Mouse (Mus musculus) hindbrain, embryonic 10.5 days (tissue): ENCODE results near the gene Rapgef5. TPM values are rescaled to one million over a fixed set of nuclear protein-coding genes. Genes with fewer than 3 reads are reported as not detected.

Experiments used
- DNase-seq: peaks from one replicate; pipeline ENCODE4 v3.0.0-alpha.2; 2017; ENCODE audit warnings: low spot score
- H3K27ac ChIP-seq: fragments of 300-500 bp; sonication (generic); 2 replicates; pipeline ENCODE4 v1.5.1; 2016; ENCODE audit warnings: mild to moderate bottlenecking, moderate library complexity
- H3K27me3 ChIP-seq: fragments of 300-500 bp; sonication (generic); 2 replicates; pipeline ENCODE4 v1.6.1; 2016; ENCODE audit warnings: mild to moderate bottlenecking; ENCODE audit not compliant: poor library complexity, insufficient read depth, severe bottlenecking
- H3K36me3 ChIP-seq: fragments of 300-500 bp; sonication (generic); 2 replicates; pipeline ENCODE4 v1.6.1; 2016; ENCODE audit warnings: mild to moderate bottlenecking, moderate library complexity
- H3K4me1 ChIP-seq: fragments of 300-500 bp; sonication (generic); replicated peaks from 2 replicates; pipeline ENCODE4 v1.6.1; 2016; ENCODE audit warnings: mild to moderate bottlenecking
- H3K4me3 ChIP-seq: fragments of 300-500 bp; sonication (generic); 2 replicates; pipeline ENCODE4 v1.5.1; 2016; ENCODE audit warnings: mild to moderate bottlenecking, moderate library complexity
- H3K9me3 ChIP-seq: fragments of 300-500 bp; sonication (generic); 2 replicates; pipeline ENCODE4 v1.6.1; 2016; ENCODE audit warnings: mild to moderate bottlenecking, moderate library complexity
- WGBS: fragments of 180-500 bp; shearing (Covaris S2); methylation state at CpG from one replicate; pipeline ENCODE4 v1.1.7; 2016; 5-methylcytosine and 5-hydroxymethylcytosine counted together
- polyA plus RNA-seq: library from polyadenylated mRNA; unstranded; fragments of >200 nt; fragmentation: Nextera tagmentation; extraction: Ambion mirVana; gene quantifications from 2 replicates; pipeline ENCODE4 v1.2.1, GENCODE M21; 2016

The Rapgef5 gene
- polyA plus RNA-seq, 1 experiment from 2014 or later, result 16.0 TPM

GRCm38 (mm10) chr12:117669610-117670400 lies 153.5 kb downstream of the Rapgef5 start:
- no peak for DNase-seq
- H3K4me1 ChIP-seq, result 0 out of 2 replicates have a peak, but pooled peaks cover 4% of the 10 kb centered on the region

GRCm38 (mm10) chr12:117673188-117673587 lies 156.9 kb downstream of the Rapgef5 start:
- H3K27ac ChIP-seq, result no peak overlapping the region
- no peaks in the 10 kb centered on the region for H3K27me3 ChIP-seq
- H3K9me3 ChIP-seq, result no peaks in the 10 kb centered on the region
- no peak for DNase-seq
- H3K4me1 ChIP-seq, result 0 out of 2 replicates have a peak, but pooled peaks cover 4% of the 10 kb centered on the region
- WGBS, result 74% methylated on average over 2 of the region's 2 CpGs
- no peaks in the 10 kb centered on the region for H3K36me3 ChIP-seq
- no peak overlapping the region for H3K4me3 ChIP-seq

More at GRCm38 (mm10) chr12:117669610-117670400, 153.5 kb downstream of the Rapgef5 start:
- H3K9me3 ChIP-seq, result no peaks in the 10 kb centered on the region
- no peak overlapping the region for H3K27ac ChIP-seq
- 86% methylated on average over 10 of the region's 10 CpGs for WGBS
- no peak overlapping the region for H3K4me3 ChIP-seq
- H3K27me3 ChIP-seq, result no peaks in the 10 kb centered on the region
- no peaks in the 10 kb centered on the region for H3K36me3 ChIP-seq

DNA sequence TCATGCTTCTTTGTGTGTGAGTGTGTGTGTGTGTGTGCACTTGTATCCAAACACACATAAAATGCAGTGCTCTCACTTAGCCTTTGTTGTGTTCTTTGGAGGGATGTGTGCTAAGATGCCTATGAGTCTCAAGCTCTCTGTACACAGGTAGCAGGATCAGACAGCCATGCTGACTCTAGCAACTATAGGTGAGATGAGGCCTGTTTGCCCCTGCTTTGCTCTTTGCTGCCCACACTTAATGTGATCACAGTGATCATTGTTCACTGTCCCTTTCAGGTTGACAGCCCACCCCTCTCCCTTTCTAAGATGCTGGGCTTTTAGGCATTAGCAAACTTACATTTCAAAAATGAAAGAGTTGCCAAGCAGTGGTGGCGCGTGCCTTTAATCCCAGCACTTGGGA lies 158.2 kb downstream of the Rapgef5 start:
- Histone ChIP-seq H3K27ac (no peak overlapping the region), H3K36me3 (no peaks in the 10 kb centered on the region), H3K4me3 (no peak overlapping the region), H3K4me1 (0 out of 2 replicates have a peak, but pooled peaks cover 4% of the 10 kb centered on the region), H3K9me3 (no peaks in the 10 kb centered on the region), H3K27me3 (no peaks in the 10 kb centered on the region)
- no peak for DNase-seq
- 90% methylated on average over 2 of the region's 2 CpGs for WGBS

- H3K4me3 ChIP-seq, result no peak overlapping the region
- no peaks in the 10 kb centered on the region for H3K36me3 ChIP-seq
- no peaks in the 10 kb centered on the region for H3K27me3 ChIP-seq
- H3K4me1 ChIP-seq, result peaks cover 12% of the 10 kb centered on the region
- H3K9me3 ChIP-seq, result no peaks in the 10 kb centered on the region
- 88% methylated on average over 4 of the region's 4 CpGs for WGBS
- DNase-seq, result no peak
- H3K27ac ChIP-seq, result no peak overlapping the region
These were observed 160.0 kb downstream of the Rapgef5 start for GRCm38 (mm10) chr12:117676265-117676664.

DNA sequence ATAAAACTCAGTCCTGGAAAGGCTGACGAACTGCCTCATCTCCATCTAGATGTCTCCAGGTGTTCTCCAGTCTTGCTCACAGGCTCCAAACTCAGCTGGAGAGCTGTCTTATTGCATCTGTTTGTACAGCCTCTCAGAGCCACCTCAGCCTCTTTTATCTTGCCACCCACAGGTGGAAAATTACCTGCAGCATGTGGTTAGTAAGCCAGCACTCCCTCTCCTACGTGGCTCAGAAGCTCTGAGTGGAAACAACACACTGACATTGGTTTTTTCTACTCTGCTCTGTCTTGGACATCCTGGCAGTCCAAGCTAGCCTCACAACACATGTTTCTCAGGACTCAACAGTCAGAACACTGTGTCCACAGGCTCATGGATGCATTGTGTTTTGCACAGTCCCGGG lies 162.6 kb downstream of the Rapgef5 start:
- Histone ChIP-seq H3K27me3 (no peaks in the 10 kb centered on the region), H3K4me1 (peaks cover 25% of the 10 kb centered on the region), H3K27ac (no peak overlapping the region), H3K9me3 (no peaks in the 10 kb centered on the region), H3K4me3 (no peak overlapping the region), H3K36me3 (no peaks in the 10 kb centered on the region)
- WGBS, result 78% methylated on average over 3 of the region's 3 CpGs
- no peak for DNase-seq

DNA sequence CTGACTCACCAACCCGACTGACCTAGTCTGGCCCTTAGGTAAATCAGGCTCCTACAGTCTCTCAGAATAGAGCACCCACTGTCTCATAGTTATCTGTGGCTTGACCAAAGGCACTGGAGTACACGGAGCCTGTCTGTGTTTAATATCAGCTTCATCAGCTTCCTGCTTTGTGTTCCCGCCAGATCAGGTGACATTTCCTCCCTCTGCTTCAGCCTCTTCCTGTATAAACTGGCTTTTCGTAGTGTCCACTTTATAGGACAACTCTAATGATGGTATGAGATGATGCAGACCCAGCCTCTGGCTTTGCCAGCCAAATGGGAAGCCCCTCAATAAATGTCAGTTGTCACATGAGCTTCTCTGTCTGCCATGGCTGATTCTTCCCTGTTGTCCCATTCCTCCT lies 163.5 kb downstream of the Rapgef5 start:
- Histone ChIP-seq H3K4me1 (peaks cover 34% of the 10 kb centered on the region), H3K4me3 (no peak overlapping the region), H3K27me3 (no peaks in the 10 kb centered on the region), H3K36me3 (no peaks in the 10 kb centered on the region), H3K27ac (no peak overlapping the region), H3K9me3 (no peaks in the 10 kb centered on the region)
- DNase-seq, result no peak
- 86% methylated on average over 4 of the region's 4 CpGs for WGBS

- 0 out of 2 replicates have a peak overlapping the region, but pooled peaks have one; percentile 3 for H3K27ac ChIP-seq
- H3K36me3 ChIP-seq, result no peaks in the 10 kb centered on the region
- WGBS, result 83% methylated on average over 4 of the region's 4 CpGs
- peaks cover 47% of the 10 kb centered on the region for H3K4me1 ChIP-seq
- DNase-seq, result no peak
- 0 out of 2 replicates have a peak, but pooled peaks cover 8% of the 10 kb centered on the region for H3K27me3 ChIP-seq
- H3K4me3 ChIP-seq, result no peak overlapping the region
- no peaks in the 10 kb centered on the region for H3K9me3 ChIP-seq
These were observed 165.0 kb downstream of the Rapgef5 start for GRCm38 (mm10) chr12:117681273-117681672.

- H3K27ac ChIP-seq, result no peak overlapping the region
- no peak overlapping the region for H3K4me3 ChIP-seq
- H3K9me3 ChIP-seq, result no peaks in the 10 kb centered on the region
- peaks cover 67% of the 10 kb centered on the region for H3K4me1 ChIP-seq
- H3K36me3 ChIP-seq, result no peaks in the 10 kb centered on the region
- DNase-seq, result no peak
- H3K27me3 ChIP-seq, result peaks cover 16% of the 10 kb centered on the region; the same call in 1 of the 2 replicates
- 63% methylated on average over 2 of the region's 2 CpGs for WGBS
These were observed 167.1 kb downstream of the Rapgef5 start for GRCm38 (mm10) chr12:117683377-117683776.

GRCm38 (mm10) chr12:117683984-117684383 lies 167.7 kb downstream of the Rapgef5 start:
- Histone ChIP-seq H3K36me3 (no peaks in the 10 kb centered on the region), H3K27ac (no peak overlapping the region; the same call in 1 of the 2 replicates), H3K27me3 (peaks cover 16% of the 10 kb centered on the region; the same call in 1 of the 2 replicates), H3K4me1 (peaks cover 72% of the 10 kb centered on the region), H3K9me3 (no peaks in the 10 kb centered on the region), H3K4me3 (no peak overlapping the region)
- WGBS, result 15% methylated on average over 3 of the region's 3 CpGs
- DNase-seq, result no peak

- H3K4me1 ChIP-seq, result peaks cover 80% of the 10 kb centered on the region
- H3K27ac ChIP-seq, result no peak overlapping the region; the same call in none of the 2 replicates
- 23% methylated on average over 3 of the region's 3 CpGs for WGBS
These were observed 168.5 kb downstream of the Rapgef5 start for GRCm38 (mm10) chr12:117684788-117685187.

DNA sequence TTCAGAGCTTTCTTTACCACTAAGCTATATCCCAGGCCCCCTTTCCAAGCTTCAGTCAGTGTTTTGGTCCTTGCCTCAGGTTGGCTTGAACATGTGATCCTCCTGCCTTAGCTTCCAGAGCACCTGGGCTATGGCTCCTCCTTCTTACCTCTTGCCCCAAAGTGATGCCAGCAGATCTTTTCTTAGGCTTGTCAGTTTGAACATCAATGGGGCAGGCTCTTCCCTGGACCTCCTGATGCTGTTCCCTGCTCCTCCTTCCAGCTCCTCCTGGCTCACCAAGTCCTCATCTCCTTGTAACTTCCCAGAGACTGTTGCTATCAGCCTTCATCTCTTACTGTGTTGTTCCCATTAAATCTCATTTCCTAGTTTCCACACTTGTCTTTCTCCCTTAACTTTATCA lies 169.1 kb downstream of the Rapgef5 start:
- H3K4me3 ChIP-seq, result no peak overlapping the region
- 0 out of 2 replicates have a peak overlapping the region, but pooled peaks have one; percentile 3 for H3K27ac ChIP-seq
- peaks cover 82% of the 10 kb centered on the region for H3K4me1 ChIP-seq
- peaks cover 26% of the 10 kb centered on the region for H3K27me3 ChIP-seq
- no peaks in the 10 kb centered on the region for H3K9me3 ChIP-seq
- DNase-seq, result no peak
- H3K36me3 ChIP-seq, result no peaks in the 10 kb centered on the region

More at GRCm38 (mm10) chr12:117684788-117685187, 168.5 kb downstream of the Rapgef5 start:
- no peaks in the 10 kb centered on the region for H3K9me3 ChIP-seq
- no peaks in the 10 kb centered on the region for H3K36me3 ChIP-seq
- DNase-seq, result no peak
- no peak overlapping the region for H3K4me3 ChIP-seq
- H3K27me3 ChIP-seq, result peaks cover 24% of the 10 kb centered on the region

GRCm38 (mm10) chr12:117686732-117687131 lies 170.5 kb downstream of the Rapgef5 start:
- Histone ChIP-seq H3K4me3 (no peak overlapping the region), H3K9me3 (no peaks in the 10 kb centered on the region), H3K36me3 (no peaks in the 10 kb centered on the region), H3K27ac (0 out of 2 replicates have a peak overlapping the region, but pooled peaks have one; percentile 2), H3K4me1 (peaks cover 75% of the 10 kb centered on the region), H3K27me3 (peaks cover 26% of the 10 kb centered on the region)
- 53% methylated on average over 3 of the region's 3 CpGs for WGBS
- DNase-seq, result no peak
